Mouse (Mus musculus): ENCODE data around the gene Glra2. TPM values are rescaled to one million over a fixed set of nuclear protein-coding genes. Genes with fewer than 3 reads are reported as not detected.
"Not testable (repeated sequence)": the region's sequence is repeated elsewhere in the genome, so short reads cannot be mapped to it uniquely, and the experiment has no call there.

The Glra2 gene
- total RNA-seq (2021): not detected

GRCm38 (mm10) chrX:165326939-165327698, at the start of gene Glra2:
Gene Glra2 (minus strand): TSS chrX:165327393.
- DNase-seq: peak; percentile 9

DNA sequence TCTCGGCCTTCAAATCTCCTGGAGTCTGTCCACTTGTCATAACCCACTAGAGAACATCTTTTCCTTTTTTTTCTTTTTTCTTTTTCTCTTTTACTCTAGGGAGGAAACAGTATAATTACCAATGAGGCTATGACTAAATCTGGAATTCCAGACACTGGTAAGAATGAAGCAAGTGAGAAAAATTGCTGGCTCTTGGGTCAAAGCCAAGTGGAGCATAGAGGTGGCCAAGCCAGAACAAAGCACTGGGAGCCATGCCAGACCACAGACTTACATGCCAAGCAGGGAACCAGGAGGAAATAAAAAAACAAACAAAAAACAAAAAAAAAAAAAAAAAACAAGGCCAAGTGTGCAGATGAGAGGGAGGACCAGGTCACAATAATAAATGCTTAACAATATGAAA, 35.6 kb upstream of the Glra2 start:
- DNase-seq: peak; percentile 65

GRCm38 (mm10) chrX:165344611-165345010, 17.4 kb upstream of the Glra2 start:
- no peak for DNase-seq

- DNase-seq: peak; percentile 10
These were observed 623 bp upstream of the Glra2 start for GRCm38 (mm10) chrX:165327699-165328333.

DNA sequence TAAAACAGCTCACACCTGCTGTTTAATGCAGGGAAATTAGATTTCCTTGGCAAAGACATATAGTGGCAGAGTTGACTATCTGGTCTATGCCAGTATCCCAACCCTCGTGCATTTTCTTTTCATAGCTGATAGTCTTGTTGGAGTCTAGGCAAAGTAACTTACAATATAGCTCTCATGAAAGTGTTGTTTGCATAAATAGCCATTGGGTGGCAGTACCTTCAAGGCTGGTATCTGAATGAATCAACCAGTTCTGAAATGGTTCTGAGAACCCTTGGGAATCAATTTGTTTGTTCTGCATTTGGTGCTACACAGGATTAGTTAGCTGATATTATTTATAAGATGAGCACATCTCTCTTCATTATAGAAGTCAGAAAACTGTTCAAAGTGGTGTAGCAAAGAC, 133.6 kb downstream of the Glra2 start:
- DNase-seq: no peak

- DNase-seq: no peak
These were observed 136.0 kb downstream of the Glra2 start for GRCm38 (mm10) chrX:165191170-165191569.

DNA sequence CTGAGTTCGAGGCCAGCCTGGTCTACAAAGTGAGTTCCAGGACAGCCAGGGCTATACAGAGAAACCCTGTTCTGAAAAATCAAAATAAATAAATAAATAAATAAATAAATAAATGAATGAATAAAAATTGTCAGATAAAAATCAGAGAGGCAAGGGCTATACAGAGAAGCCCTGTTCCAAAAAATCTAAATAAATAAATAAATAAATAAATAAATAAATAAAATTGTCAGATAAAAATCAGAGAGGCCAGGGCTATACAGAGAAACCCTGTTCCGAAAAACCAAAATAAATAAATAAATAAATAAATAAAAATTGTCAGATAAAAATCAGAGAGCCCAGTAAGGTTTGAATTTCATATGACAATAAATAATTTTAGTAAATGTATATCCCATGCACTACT, 144.2 kb downstream of the Glra2 start:
- not testable (repeated sequence) for DNase-seq

DNA sequence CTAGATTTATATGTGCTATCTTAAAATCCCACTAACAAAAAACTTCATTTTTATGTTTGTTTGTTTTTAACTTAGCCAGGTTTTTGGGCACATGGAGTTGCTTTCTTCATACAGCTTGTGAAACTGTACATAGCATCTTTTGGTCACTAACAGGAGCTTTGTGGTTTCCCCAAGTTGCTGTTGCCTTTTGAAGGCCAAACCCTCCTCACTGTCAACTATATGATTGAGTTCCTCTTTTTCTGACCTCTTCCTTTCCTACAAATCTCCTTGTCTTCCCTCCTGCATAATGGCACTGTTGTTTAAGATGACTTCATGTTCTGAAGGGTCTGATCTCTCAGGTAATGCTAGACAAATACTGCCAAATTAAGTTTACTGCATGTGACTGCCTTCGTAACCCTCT, 170.6 kb downstream of the Glra2 start:
- no peak for DNase-seq

DNA sequence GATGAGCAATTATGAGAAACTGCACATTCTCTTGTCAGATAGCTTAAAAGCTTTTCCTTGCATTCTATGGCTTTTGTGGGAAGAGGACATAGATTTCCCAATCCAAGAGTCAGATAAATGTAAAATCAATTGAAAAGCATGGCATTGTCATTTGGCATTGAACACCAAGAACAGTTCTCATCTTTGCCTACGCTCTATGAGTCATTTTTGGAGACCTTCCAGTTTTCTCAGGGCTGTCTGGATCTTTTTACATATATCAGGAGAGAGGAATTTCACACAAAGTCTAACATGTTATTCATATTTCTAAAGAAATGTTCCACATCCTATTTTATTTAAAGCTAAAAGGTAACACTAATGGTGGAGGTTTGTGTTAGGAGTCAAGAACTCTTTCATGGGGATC, 223.0 kb downstream of the Glra2 start:
- DNase-seq: no peak

All from heart, postnatal 4 days (tissue).